Mouse (Mus musculus) heart, embryonic 14.5 days (tissue): Measurements from ENCODE around the gene Lhfp. TPM values are rescaled to one million over a fixed set of nuclear protein-coding genes. Genes with fewer than 3 reads are reported as not detected.

Experiments used
- ATAC-seq: fragments of 200-750 bp; cut with Nextera tagmentation; 2 replicates; pipeline ENCODE4 v1.8.0; 2017; ENCODE audit warnings: low read depth, moderate TSS enrichment; ENCODE audit not compliant: insufficient number of reproducible peaks, insufficient read depth, low FRiP score
- H3K27ac ChIP-seq, 2 experiments: fragments of 200-500 bp in 1 of 2; fragments of 300-500 bp in 1 of 2; sonication (generic) in 1 of 2; replicated peaks in 1 of 2; 2 replicates each; pipeline ENCODE4 v1.5.1; 2012 to 2014; ENCODE audit warnings: low read depth in 2 of 2, low read length in 2 of 2, control low read depth in 1 of 2, mild to moderate bottlenecking in 1 of 2, mixed read lengths in 1 of 2; ENCODE audit not compliant: control insufficient read depth in 1 of 2, insufficient read depth in 1 of 2
- H3K27me3 ChIP-seq: fragments of 300-500 bp; sonication (generic); 2 replicates; pipeline ENCODE4 v1.6.1; 2014; ENCODE audit warnings: mild to moderate bottlenecking, low read length, control low read depth; ENCODE audit not compliant: control insufficient read depth, insufficient read depth
- H3K36me3 ChIP-seq: fragments of 300-500 bp; sonication (generic); 2 replicates; pipeline ENCODE4 v1.6.1; 2014; ENCODE audit warnings: mild to moderate bottlenecking, control low read depth, low read length, mixed read lengths; ENCODE audit not compliant: control insufficient read depth, insufficient read depth
- H3K4me1 ChIP-seq, 2 experiments: fragments of 200-500 bp in 1 of 2; fragments of 300-500 bp in 1 of 2; sonication (generic) in 1 of 2; 2 replicates each; pipeline ENCODE4 v1.6.1; 2012 to 2014; ENCODE audit warnings: low read length in 2 of 2, control low read depth in 1 of 2, mixed read lengths in 1 of 2; ENCODE audit not compliant: control insufficient read depth in 2 of 2, insufficient read depth in 2 of 2
- H3K4me2 ChIP-seq: fragments of 300-500 bp; sonication (generic); 2 replicates; pipeline ENCODE4 v1.6.1; 2014; ENCODE audit warnings: mild to moderate bottlenecking, low read length
- H3K4me3 ChIP-seq, 2 experiments: fragments of 200-500 bp in 1 of 2; fragments of 300-500 bp in 1 of 2; sonication (generic) in 1 of 2; 2 replicates each; pipeline ENCODE4 v1.5.1; 2012 to 2014; ENCODE audit warnings: low read length in 2 of 2, mild to moderate bottlenecking in 2 of 2, control low read depth in 1 of 2, low read depth in 1 of 2, moderate library complexity in 1 of 2; ENCODE audit not compliant: control insufficient read depth in 1 of 2, insufficient read depth in 1 of 2
- H3K9ac ChIP-seq: fragments of 300-500 bp; sonication (generic); 2 replicates; pipeline ENCODE4 v1.6.1; 2014; ENCODE audit warnings: mild to moderate bottlenecking, low read length
- H3K9me3 ChIP-seq: fragments of 300-500 bp; sonication (generic); 2 replicates; pipeline ENCODE4 v1.6.1; 2016; ENCODE audit warnings: low read length, control low read depth; ENCODE audit not compliant: control insufficient read depth
- WGBS: fragments of 180-500 bp; shearing (Covaris S2); extraction: QIAGEN DNeasy Blood & Tissue Kit; methylation state at CpG from one replicate; pipeline ENCODE4 v1.1.7; 2014; 5-methylcytosine and 5-hydroxymethylcytosine counted together
- polyA plus RNA-seq: library from polyadenylated mRNA; unstranded; fragments of >200 nt; fragmentation: Nextera tagmentation; extraction: Ambion mirVana; gene quantifications from 2 replicates; pipeline ENCODE4 v1.2.1, GENCODE M21; 2014

Lhfp gene
- polyA plus RNA-seq, 1 experiment from 2014 or later = 93.2 TPM

- no peak for ATAC-seq
- no peak overlapping the region for H3K9ac ChIP-seq
- no peaks in the 10 kb centered on the region for H3K27me3 ChIP-seq
- H3K4me3 ChIP-seq = no peak overlapping the region
- H3K4me2 ChIP-seq = no peak overlapping the region
- H3K36me3 ChIP-seq = no peaks in the 10 kb centered on the region
- H3K4me1 ChIP-seq = peaks cover 4 to 15% of the 10 kb centered on the region in 2 experiments; a peak in 3 of 4 replicates
- H3K27ac ChIP-seq = no peak overlapping the region
- WGBS = 81% methylated on average over 9 of the region's 9 CpGs
- H3K9me3 ChIP-seq = no peaks in the 10 kb centered on the region
These were observed 204.4 kb downstream of the Lhfp start for GRCm38 (mm10) chr3:53245571-53246208.

- H3K4me2 ChIP-seq = no peak overlapping the region
- whole genome bisulfite sequencing = 89% methylated on average over 3 of the region's 3 CpGs
- no peak for ATAC-seq
- no peaks in the 10 kb centered on the region for H3K36me3 ChIP-seq
- H3K27me3 ChIP-seq = no peaks in the 10 kb centered on the region
- H3K4me1 ChIP-seq = peaks cover 5 to 19% of the 10 kb centered on the region in 2 experiments
- no peak overlapping the region for H3K27ac ChIP-seq
- H3K9ac ChIP-seq = no peak overlapping the region
- H3K9me3 ChIP-seq = no peaks in the 10 kb centered on the region
- no peak overlapping the region for H3K4me3 ChIP-seq
These were observed 205.8 kb downstream of the Lhfp start for GRCm38 (mm10) chr3:53247102-53247501.

GRCm38 (mm10) chr3:53248158-53248874, 207.0 kb downstream of the Lhfp start:
- Histone ChIP-seq H3K9ac (no peak overlapping the region), H3K4me2 (no peak overlapping the region), H3K27me3 (no peaks in the 10 kb centered on the region), H3K36me3 (no peaks in the 10 kb centered on the region), H3K4me1 (peaks cover 11 to 30% of the 10 kb centered on the region in 2 experiments), H3K9me3 (no peaks in the 10 kb centered on the region), H3K27ac (no peak overlapping the region), H3K4me3 (no peak overlapping the region)
- no peak for ATAC-seq
- WGBS = 44% methylated on average over 10 of the region's 10 CpGs

GRCm38 (mm10) chr3:53252556-53252955, 211.2 kb downstream of the Lhfp start:
- no peak overlapping the region for H3K9ac ChIP-seq
- ATAC-seq = no peak
- no peaks in the 10 kb centered on the region for H3K36me3 ChIP-seq
- H3K27me3 ChIP-seq = no peaks in the 10 kb centered on the region
- peak overlapping the region; percentile 73 to 81; a peak in 3 of 4 replicates for H3K27ac ChIP-seq
- peak overlapping the region; percentile 58 for H3K4me2 ChIP-seq
- no peaks in the 10 kb centered on the region for H3K9me3 ChIP-seq
- no peak overlapping the region for H3K4me3 ChIP-seq
- H3K4me1 ChIP-seq = peaks cover 21 to 48% of the 10 kb centered on the region in 2 experiments
- WGBS = 57% methylated on average over 5 of the region's 5 CpGs

- no peak overlapping the region for H3K4me3 ChIP-seq
These were observed 212.0 kb downstream of the Lhfp start for GRCm38 (mm10) chr3:53253223-53253832.

GRCm38 (mm10) chr3:53258657-53259158, 217.4 kb downstream of the Lhfp start:
- Histone ChIP-seq H3K27ac (peak overlapping the region; percentile 45 to 55), H3K4me1 (peaks cover 15 to 23% of the 10 kb centered on the region in 2 experiments), H3K9me3 (no peaks in the 10 kb centered on the region), H3K4me2 (no peak overlapping the region), H3K4me3 (no peak overlapping the region), H3K27me3 (no peaks in the 10 kb centered on the region), H3K9ac (no peak overlapping the region), H3K36me3 (peaks cover 14% of the 10 kb centered on the region)
- peak; percentile 26; the same call in 1 of the 2 replicates for ATAC-seq
- WGBS = 50% methylated on average over 7 of the region's 7 CpGs

More at GRCm38 (mm10) chr3:53253223-53253832, 212.0 kb downstream of the Lhfp start:
- H3K27ac ChIP-seq = peak overlapping the region; percentile 73 to 81
- H3K4me1 ChIP-seq = peaks cover 21 to 44% of the 10 kb centered on the region in 2 experiments
- no peaks in the 10 kb centered on the region for H3K9me3 ChIP-seq
- no peaks in the 10 kb centered on the region for H3K36me3 ChIP-seq
- 20% methylated on average over 5 of the region's 5 CpGs for WGBS
- H3K4me2 ChIP-seq = peak overlapping the region; percentile 58
- H3K27me3 ChIP-seq = no peaks in the 10 kb centered on the region
- H3K9ac ChIP-seq = peak overlapping the region; percentile 54
- ATAC-seq = peak; percentile 60

- H3K27ac ChIP-seq = no peak overlapping the region
- 0 out of 2 replicates have a peak, but pooled peaks cover 6% of the 10 kb centered on the region for H3K9me3 ChIP-seq
- peaks cover 5% of the 10 kb centered on the region for H3K36me3 ChIP-seq
- H3K27me3 ChIP-seq = no peaks in the 10 kb centered on the region
- H3K4me1 ChIP-seq = no peaks in the 10 kb centered on the region
- WGBS = 85% methylated on average over 6 of the region's 6 CpGs
- H3K9ac ChIP-seq = no peak overlapping the region
- H3K4me3 ChIP-seq = no peak overlapping the region
- ATAC-seq = no peak
- no peak overlapping the region for H3K4me2 ChIP-seq
These were observed 224.8 kb downstream of the Lhfp start for GRCm38 (mm10) chr3:53266116-53266515.
